Mouse (Mus musculus) heart, postnatal 36 days (tissue): ENCODE data around the gene 1700102P08Rik. TPM values are rescaled to one million over a fixed set of nuclear protein-coding genes. Genes with fewer than 3 reads are reported as not detected.

Experiments
- DNase-seq, 2 experiments: peaks; one replicate each; pipeline ENCODE4 v3.0.0; 2021 to 2022
- intact Hi-C: fragments of 180-260 bp; cut with DNase I; formaldehyde crosslinking; loops from one replicate; pipeline ENCODE4 v1.15.1; 2025
- total RNA-seq, 2 experiments: library from RNA; stranded (reverse); gene quantifications; 2 replicates each; pipeline ENCODE4 v1.2.3; 2021

Gene 1700102P08Rik
- total RNA-seq, 2 experiments from 2014 or later = 0.49 to 0.83 TPM

- intact Hi-C loops = no loop called here
Observed at GRCm38 (mm10) chr9:108404451-108404850, 11.8 kb downstream of the 1700102P08Rik start.

GRCm38 (mm10) chr9:108409535-108409934, 16.9 kb downstream of the 1700102P08Rik start:
- no peak for DNase-seq
- intact Hi-C loops = no loop called here

More at GRCm38 (mm10) chr9:108404451-108404850, 11.8 kb downstream of the 1700102P08Rik start:
- DNase-seq = no peak

GRCm38 (mm10) chr9:108411381-108411942, 18.9 kb downstream of the 1700102P08Rik start:
- DNase-seq = no peak
- intact Hi-C loops = no loop called here

DNA sequence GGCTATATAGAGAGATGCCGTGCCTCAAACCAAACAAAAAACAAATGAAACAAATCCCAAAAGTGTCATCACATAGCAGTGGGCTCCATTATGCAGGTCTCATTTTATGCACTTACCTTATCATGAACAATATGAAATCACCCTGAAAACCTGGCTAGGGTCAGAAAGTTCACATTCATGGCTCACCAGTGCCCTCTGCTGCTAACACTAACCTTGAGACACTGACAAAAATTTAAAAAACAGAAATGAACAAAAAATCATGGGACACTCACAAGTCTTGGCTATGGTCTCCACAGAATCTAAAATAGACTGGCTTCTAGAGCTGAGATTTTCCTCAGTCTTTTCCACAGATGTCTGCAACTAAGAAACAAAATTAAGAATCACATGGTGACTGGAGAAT, 19.6 kb downstream of the 1700102P08Rik start:
- peak in 1 of 2 experiments; percentile 26 for DNase-seq
- intact Hi-C loops = no loop called here

- DNase-seq = no peak
- intact Hi-C loops = no loop called here
Observed at GRCm38 (mm10) chr9:108428384-108428783, 35.8 kb downstream of the 1700102P08Rik start, which contains the start of gene Ccdc36. Ccdc36 (minus strand) TSS chr9:108428484.

DNA sequence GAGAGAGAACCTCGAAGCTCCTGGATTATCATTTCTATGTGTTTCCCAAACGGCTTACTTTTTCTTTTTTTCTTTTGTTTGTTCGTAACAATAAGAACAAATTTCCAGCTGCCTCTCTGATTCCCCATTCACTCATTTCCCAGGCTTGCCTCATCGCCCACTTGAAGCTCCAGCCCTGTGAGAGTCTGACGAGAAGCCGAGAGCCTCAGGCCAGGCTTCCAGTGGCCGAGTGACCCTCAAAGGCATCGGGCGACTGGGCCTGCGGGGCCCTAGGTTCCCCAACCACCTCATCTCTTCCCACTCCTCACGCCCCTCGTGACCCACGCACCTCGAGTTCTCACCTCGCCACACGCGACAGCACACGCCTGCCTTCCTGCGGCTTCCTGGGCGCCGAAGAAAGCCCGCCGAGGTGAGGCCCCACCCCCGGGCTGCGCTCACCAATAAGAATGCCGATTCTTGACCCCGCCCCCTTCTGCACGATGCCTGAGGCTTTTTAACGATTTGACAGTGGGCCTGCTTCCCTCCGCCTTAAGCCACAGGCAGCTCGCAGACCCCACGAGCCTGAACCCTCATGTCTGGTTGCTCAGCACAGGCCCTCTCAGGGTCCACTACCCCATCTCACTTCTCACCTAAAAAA, 38.9 kb downstream of the 1700102P08Rik start:
- intact Hi-C loops = loop anchor here (1.0 kb wide), 1 partner anchor 41 kb away; no protein-coding TSS in a partner anchor

DNA sequence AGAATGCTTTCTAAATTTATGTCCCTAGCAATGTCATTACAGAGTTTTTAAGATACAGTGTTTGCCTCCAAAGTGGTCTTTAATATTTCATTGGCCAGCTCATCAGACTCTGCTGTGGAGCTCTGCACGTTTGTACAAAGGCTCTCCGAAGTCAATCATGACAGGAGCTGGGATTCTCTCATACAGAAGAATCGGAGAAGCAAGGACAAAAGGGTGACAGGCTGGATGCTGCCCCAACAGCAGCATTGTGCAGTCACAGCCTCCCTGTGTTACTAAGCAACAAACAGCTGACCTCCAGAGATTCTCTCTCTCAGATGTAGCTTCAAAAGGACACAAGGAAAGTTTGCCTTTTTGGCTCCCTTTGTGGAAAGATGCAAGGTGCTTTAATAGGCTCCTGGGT, 43.6 kb downstream of the 1700102P08Rik start, which contains the start of gene BC048562:
TSS of gene BC048562 (plus strand) at position 301 of the 400 bp plus-strand sequence.
- intact Hi-C loops = no loop called here
- DNase-seq = no peak

More for the DNA sequence above, 38.9 kb downstream of the 1700102P08Rik start:
- no peak for DNase-seq

DNA sequence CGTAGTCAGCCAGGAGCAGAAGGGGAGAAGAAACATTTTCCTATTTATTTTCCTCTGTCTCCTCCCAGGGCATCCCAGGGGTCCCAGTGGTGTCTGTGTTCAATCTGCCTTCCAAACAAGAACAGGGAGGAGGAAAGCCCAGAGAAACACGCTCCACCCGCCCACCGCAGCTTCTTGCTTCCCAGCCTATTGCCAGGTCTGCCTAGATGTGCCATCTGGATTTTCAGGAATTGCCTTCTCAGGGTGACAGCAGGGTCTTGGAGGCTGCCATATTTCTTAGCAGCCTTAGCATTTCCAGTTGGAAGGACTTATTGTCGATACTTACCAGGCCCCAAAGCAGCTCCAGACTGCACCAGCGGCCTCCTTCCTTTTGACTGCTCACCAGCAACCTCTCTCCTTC, 46.6 kb downstream of the 1700102P08Rik start:
- intact Hi-C loops = no loop called here
- DNase-seq = no peak

- DNase-seq = no peak
- intact Hi-C loops = no loop called here
Observed at GRCm38 (mm10) chr9:108440485-108440884, 47.9 kb downstream of the 1700102P08Rik start.

DNA sequence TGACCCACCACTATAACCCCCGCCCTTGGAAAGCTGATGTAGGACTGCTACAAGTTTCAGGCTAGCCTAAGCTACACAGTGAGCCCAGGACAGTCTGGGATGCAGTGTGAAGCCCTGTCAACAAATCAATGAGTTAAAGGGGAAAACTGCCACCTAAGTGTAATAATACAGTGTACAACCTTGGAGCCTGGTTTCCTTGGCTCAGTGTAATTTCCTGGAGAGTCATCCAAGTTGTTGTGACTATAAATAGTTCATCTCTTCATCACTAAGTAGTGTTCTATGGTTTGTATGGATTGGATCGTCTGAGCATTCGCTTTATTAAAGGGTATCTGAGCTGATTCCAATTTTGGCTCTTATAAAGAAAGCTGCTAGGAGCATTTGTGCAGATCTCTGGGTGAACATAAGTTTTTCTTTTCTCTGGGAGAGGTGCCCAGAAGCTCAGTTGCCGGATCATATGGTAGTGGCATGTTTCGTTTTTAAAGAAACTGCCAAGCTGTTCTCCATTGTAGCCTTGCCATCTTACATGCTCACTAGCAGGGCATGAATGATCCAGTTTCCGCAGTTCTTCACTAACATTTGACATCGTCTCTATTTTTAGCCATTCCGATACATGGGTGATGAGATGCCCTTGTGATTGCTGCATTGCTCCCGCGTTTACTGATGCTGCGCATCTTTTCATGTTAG, 48.8 kb downstream of the 1700102P08Rik start:
- intact Hi-C loops = no loop called here
- DNase-seq = no peak

DNA sequence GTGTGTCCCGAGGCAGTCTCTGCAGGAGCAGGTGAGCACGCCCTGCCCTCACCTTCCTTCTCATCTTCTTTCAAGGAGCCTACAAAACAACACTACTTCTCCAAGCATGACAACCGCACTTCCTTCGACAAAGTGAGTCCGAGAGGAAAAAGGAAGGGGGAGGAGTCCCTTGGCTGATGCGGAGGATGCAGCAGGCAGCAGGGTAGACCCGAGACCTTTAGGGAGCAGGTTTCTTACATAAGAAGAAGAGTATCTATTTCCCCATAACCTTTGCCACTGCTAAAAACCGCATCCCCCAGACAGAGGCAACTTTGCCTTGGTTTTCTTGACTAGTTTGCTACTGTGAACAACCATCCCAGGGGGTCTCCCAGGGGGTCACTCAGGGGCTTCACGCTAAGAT, 52.5 kb downstream of the 1700102P08Rik start:
- intact Hi-C loops = no loop called here
- no peak for DNase-seq

- peak in 1 of 2 experiments; percentile 34 for DNase-seq
- intact Hi-C loops = loop anchor here (5.0 kb wide), 2 partner anchors 53 to 143 kb away; partner anchors contain the start of genes Rhoa and Tcta
Observed at GRCm38 (mm10) chr9:108449860-108450259, 57.3 kb downstream of the 1700102P08Rik start.

DNA sequence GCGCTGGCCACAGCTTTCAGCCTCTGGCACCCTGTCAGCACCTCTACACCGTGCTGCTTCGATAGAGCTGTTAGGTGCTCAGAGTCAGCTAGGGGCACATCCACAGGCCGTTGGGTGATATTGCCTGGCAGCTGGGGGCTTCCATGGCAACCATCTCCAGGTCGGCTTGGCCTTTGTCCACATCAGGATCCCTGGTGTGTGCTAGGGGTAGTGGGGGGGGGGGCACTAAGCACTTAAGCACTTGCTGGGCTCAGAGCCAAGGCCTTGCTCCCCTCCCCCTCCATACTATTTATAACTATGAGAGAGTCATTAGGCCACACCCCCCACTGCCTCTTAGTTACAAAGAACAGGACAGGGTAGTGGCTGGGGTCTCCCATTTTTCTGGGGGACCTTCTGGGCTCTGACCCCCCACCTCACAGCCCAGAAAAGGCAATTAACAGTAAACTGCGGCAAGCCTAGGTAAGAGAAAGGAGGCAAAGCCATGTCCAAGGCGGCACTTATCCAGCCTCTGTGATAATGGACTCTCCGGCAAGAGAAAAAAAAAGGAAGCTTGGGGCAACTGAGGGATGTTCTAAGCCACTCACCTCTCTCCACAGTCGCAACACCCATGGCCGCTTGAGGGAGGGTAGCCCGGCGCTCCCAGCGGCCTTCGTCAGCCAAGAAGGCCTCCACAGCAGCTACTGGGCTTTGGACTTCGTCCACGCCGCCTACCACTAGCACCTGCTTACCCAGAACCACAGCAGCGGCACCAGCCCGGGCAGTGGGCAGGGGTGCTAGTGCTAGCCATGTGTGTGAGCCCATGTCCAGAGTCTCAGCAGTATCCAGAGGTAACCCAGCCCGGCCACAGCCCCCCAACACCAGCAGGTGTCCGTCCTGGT, 57.9 kb downstream of the 1700102P08Rik start:
- intact Hi-C loops = loop anchor here (5.0 kb wide), 2 partner anchors 53 to 143 kb away; partner anchors contain the start of genes Rhoa and Tcta
- DNase-seq = peak in 1 of 2 experiments; percentile 28

DNA sequence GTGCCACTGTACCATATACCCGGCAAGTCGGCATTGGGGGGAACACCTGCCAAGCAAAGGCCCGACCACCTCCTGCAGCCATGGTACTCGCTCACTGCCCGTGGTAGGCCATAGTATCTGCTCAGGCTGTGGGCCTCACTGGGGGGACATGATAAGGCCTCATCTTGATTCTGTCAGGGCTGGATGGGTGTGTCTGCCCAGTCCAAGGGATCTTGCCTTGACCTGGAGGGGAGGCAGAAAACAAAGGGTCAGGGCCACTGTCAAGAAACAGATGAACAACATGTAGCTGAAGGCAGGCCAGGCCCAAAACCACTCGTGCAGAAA, 58.5 kb downstream of the 1700102P08Rik start:
- intact Hi-C loops = loop anchor here (5.0 kb wide), 2 partner anchors 54 to 144 kb away; partner anchors contain the start of genes Rhoa and Tcta

DNA sequence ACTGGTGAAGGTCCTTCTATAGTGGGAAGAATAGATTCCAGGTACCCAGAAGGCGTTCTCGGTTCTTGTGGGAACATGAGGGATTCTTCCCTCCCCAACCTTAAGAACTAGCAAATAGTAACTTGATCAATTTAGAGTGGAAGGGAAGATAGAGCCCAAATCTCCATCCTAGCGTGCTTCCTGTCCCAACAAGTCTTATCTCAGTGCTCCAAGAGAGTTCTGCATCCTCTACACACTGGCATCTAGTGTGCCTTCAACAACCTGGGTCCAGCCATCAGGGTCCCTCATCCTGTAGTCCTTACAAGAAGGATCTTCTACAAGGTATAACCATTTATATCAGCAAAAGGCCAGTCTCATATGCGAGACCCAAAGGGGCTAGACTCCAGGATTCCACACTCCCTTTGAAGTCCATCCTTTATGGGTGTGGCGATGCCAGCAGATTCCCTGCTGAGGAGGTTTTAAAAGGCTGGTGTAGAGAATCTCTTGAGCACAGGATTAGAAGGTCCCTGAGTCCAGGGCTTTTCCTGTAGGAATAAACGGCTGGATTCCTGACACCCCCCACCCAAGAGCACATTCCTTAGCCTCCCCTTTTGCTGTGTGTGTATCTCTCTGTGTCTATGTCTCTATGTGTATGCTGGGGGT, 59.0 kb downstream of the 1700102P08Rik start:
- intact Hi-C loops = loop anchor here (5.0 kb wide), 2 partner anchors 54 to 144 kb away; partner anchors contain the start of genes Rhoa and Tcta
- no peak for DNase-seq

More for the DNA sequence above, 58.5 kb downstream of the 1700102P08Rik start:
- no peak for DNase-seq

DNA sequence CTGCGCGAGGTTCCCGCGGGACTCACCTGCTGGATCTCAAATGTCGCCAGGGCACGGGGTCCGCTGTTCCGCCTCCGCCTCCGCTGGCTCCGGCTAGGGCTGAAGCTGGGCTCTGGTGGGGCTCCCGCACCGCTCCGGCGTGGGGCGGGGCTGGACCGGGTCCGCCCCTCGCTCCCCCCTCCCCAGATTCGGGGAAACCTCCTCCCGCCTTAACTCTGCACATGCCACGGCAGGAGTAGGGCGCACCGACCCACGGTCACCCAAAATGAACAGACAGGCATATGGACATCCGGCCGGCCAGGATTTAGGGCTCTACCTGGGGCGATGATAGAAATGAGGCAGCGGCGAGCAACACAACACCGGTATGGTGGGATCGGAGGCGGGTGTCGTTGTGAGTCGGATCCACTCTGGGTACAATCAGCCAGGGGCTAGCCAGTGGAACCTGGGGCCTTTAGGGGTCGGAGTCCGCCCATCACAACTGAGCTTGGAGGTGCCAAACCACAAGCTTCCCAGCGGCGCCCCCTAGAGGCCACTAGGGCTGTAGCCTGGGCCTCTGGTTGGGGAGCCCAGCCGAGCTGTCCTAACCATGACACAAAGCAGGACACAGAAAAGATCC, 59.8 kb downstream of the 1700102P08Rik start:
- DNase-seq = peak; percentile 89 to 92
- intact Hi-C loops = loop anchor here (5.0 kb wide), 2 partner anchors 55 to 145 kb away; partner anchors contain the start of genes Rhoa and Tcta

- intact Hi-C loops = loop anchor here (5.0 kb wide), 2 partner anchors 56 to 146 kb away; partner anchors contain the start of genes Rhoa and Tcta
- DNase-seq = no peak
Observed at GRCm38 (mm10) chr9:108452911-108453310, 60.3 kb downstream of the 1700102P08Rik start.

DNA sequence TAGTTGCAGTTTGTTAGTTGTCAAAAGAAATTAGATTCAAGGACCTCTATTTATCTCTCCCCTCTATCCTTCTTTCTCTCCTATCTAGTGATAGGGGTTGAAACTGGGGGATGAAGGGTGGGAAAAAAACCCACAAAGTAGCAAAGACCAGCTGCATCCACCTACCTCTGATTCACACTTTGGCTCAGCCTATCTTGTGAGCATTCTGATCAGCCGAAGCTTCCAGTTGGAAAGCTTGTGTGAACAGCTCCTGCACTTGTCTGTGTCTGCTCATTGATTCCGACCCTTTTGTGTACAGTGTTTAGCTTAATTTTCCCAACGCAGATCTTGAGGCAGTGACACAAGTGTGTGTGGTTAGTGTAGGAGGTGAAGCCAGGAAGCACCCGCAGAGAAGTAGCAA, 60.9 kb downstream of the 1700102P08Rik start:
- intact Hi-C loops = loop anchor here (5.0 kb wide), 2 partner anchors 56 to 146 kb away; partner anchors contain the start of genes Rhoa and Tcta
- DNase-seq = no peak

- intact Hi-C loops = loop anchor here (5.0 kb wide), 2 partner anchors 57 to 147 kb away; partner anchors contain the start of genes Rhoa and Tcta
- no peak for DNase-seq
Observed at GRCm38 (mm10) chr9:108454429-108454828, 61.8 kb downstream of the 1700102P08Rik start.
